Mouse (Mus musculus) right cerebral cortex, postnatal 25 days (tissue): Measurements from ENCODE around the gene Cfap206.
"Not testable (repeated sequence)": the region's sequence is repeated elsewhere in the genome, so short reads cannot be mapped to it uniquely, and the experiment has no call there.

ENCODE experiments used
- DNase-seq: peaks from one replicate; pipeline ENCODE4 v3.0.0; 2022

Gene Cfap206

GRCm38 (mm10) chr4:34729851-34730341, at the start of gene Cfap206:
Cfap206 (minus strand) TSS chr4:34730206.
- DNase-seq: peak; percentile 36

- DNase-seq: peak; percentile 87
Observed at GRCm38 (mm10) chr4:34777677-34778527, 47.9 kb upstream of the Cfap206 start, which contains the start of gene Smim8. Smim8 (minus strand) TSS chr4:34778423.

- DNase-seq: no peak
Observed at GRCm38 (mm10) chr4:34771652-34772371, 41.8 kb upstream of the Cfap206 start.

- no peak for DNase-seq
Observed at GRCm38 (mm10) chr4:34756163-34756562, 26.2 kb upstream of the Cfap206 start, which contains the start of gene Gm136. Gm136 (minus strand) TSS chr4:34756263.

- no peak for DNase-seq
Observed at GRCm38 (mm10) chr4:34749236-34749635, 19.2 kb upstream of the Cfap206 start.

- DNase-seq: no peak
Observed at GRCm38 (mm10) chr4:34734461-34734860, 4.5 kb upstream of the Cfap206 start.

GRCm38 (mm10) chr4:34733415-34733814, 3.4 kb upstream of the Cfap206 start:
- not testable (repeated sequence) for DNase-seq

GRCm38 (mm10) chr4:34725710-34726109, 4.3 kb downstream of the Cfap206 start:
- DNase-seq: not testable (repeated sequence)

- no peak for DNase-seq
Observed at GRCm38 (mm10) chr4:34724306-34724705, 5.7 kb downstream of the Cfap206 start.

- no peak for DNase-seq
Observed at GRCm38 (mm10) chr4:34723186-34723585, 6.8 kb downstream of the Cfap206 start.

- DNase-seq: no peak
Observed at GRCm38 (mm10) chr4:34720127-34720895, 9.7 kb downstream of the Cfap206 start.

- no peak for DNase-seq
Observed at GRCm38 (mm10) chr4:34719421-34719820, 10.6 kb downstream of the Cfap206 start.

- no peak for DNase-seq
Observed at GRCm38 (mm10) chr4:34715062-34715461, 14.9 kb downstream of the Cfap206 start.

GRCm38 (mm10) chr4:34708127-34708526, 21.9 kb downstream of the Cfap206 start:
- no peak for DNase-seq

GRCm38 (mm10) chr4:34707248-34707647, 22.8 kb downstream of the Cfap206 start:
- DNase-seq: no peak

GRCm38 (mm10) chr4:34703029-34703428, 27.0 kb downstream of the Cfap206 start:
- DNase-seq: no peak

GRCm38 (mm10) chr4:34702231-34702630, 27.8 kb downstream of the Cfap206 start:
- DNase-seq: no peak

GRCm38 (mm10) chr4:34701528-34701927, 28.5 kb downstream of the Cfap206 start:
- no peak for DNase-seq

- no peak for DNase-seq
Observed at GRCm38 (mm10) chr4:34688021-34688420, 42.0 kb downstream of the Cfap206 start.

GRCm38 (mm10) chr4:34686874-34687567, 43.0 kb downstream of the Cfap206 start, which contains the start of gene Slc35a1:
Slc35a1 (minus strand) TSS chr4:34687438.
- DNase-seq: peak; percentile 97

- no peak for DNase-seq
Observed at GRCm38 (mm10) chr4:34680530-34680929, 49.5 kb downstream of the Cfap206 start.

GRCm38 (mm10) chr4:34673721-34674120, 56.3 kb downstream of the Cfap206 start:
- DNase-seq: no peak
